Mouse (Mus musculus) forebrain, postnatal 0 days (tissue): ENCODE data around the gene Gm38100. TPM values are rescaled to one million over a fixed set of nuclear protein-coding genes. Genes with fewer than 3 reads are reported as not detected.

Source experiments
- ATAC-seq: fragments of 200-750 bp; cut with Nextera tagmentation; 2 replicates; pipeline ENCODE4 v1.8.0; 2017; ENCODE audit warnings: mild to moderate bottlenecking, moderate library complexity
- DNase-seq: peaks from one replicate; pipeline ENCODE4 v3.0.0-alpha.2; 2015
- H3K27ac ChIP-seq: fragments of 300-500 bp; sonication (generic); 2 replicates; pipeline ENCODE4 v1.5.1; 2014; ENCODE audit warnings: low read depth, mild to moderate bottlenecking, antibody characterized with exemption, low read length, moderate library complexity, mixed read lengths
- H3K27me3 ChIP-seq: fragments of 300-500 bp; sonication (generic); 2 replicates; pipeline ENCODE4 v1.6.1; 2014; ENCODE audit warnings: mild to moderate bottlenecking, low read length, mixed read lengths; ENCODE audit not compliant: insufficient read depth
- H3K36me3 ChIP-seq: fragments of 300-500 bp; sonication (generic); 2 replicates; pipeline ENCODE4 v1.6.1; 2014; ENCODE audit warnings: mild to moderate bottlenecking, moderate library complexity; ENCODE audit not compliant: insufficient read depth
- H3K4me1 ChIP-seq: fragments of 300-500 bp; sonication (generic); 2 replicates; pipeline ENCODE4 v1.6.1; 2014; ENCODE audit warnings: antibody characterized with exemption; ENCODE audit not compliant: insufficient read depth
- H3K4me2 ChIP-seq: fragments of 300-500 bp; sonication (generic); 2 replicates; pipeline ENCODE4 v1.6.1; 2014; ENCODE audit warnings: low read depth, mild to moderate bottlenecking, moderate library complexity
- H3K4me3 ChIP-seq: fragments of 300-500 bp; sonication (generic); 2 replicates; pipeline ENCODE4 v1.5.1; 2014; ENCODE audit warnings: low read depth, low read length, mixed read lengths
- H3K9ac ChIP-seq: fragments of 300-500 bp; sonication (generic); 2 replicates; pipeline ENCODE4 v1.6.1; 2014; ENCODE audit warnings: mild to moderate bottlenecking
- H3K9me3 ChIP-seq: fragments of 300-500 bp; sonication (generic); 2 replicates; pipeline ENCODE4 v1.6.1; 2016; ENCODE audit warnings: low read length
- CTCF ChIP-seq: sonication (generic); IDR thresholded peaks from 2 replicates; pipeline ENCODE4 v1.5.1; 2016; ENCODE audit warnings: antibody characterized with exemption, control low read depth, low read depth
- whole genome bisulfite sequencing: fragments of 180-500 bp; shearing (Covaris S2); extraction: QIAGEN DNeasy Blood & Tissue Kit; methylation state at CpG from one replicate; pipeline ENCODE4 v1.1.7; 2014; 5-methylcytosine and 5-hydroxymethylcytosine counted together
- polyA plus RNA-seq: library from polyadenylated mRNA; unstranded; fragments of >200 nt; fragmentation: Nextera tagmentation; extraction: Ambion mirVana; gene quantifications from 2 replicates; pipeline ENCODE4 v1.2.1, GENCODE M21; 2015
- total RNA-seq: library from RNA; depleted of rRNA; stranded (reverse); fragments of >200 nt; gene quantifications from 2 replicates; pipeline ENCODE4 v1.2.3, GENCODE M21; 2014

Gene Gm38100
- total and polyA plus RNA-seq, 2 experiments from 2014 or later, result not detected

DNA sequence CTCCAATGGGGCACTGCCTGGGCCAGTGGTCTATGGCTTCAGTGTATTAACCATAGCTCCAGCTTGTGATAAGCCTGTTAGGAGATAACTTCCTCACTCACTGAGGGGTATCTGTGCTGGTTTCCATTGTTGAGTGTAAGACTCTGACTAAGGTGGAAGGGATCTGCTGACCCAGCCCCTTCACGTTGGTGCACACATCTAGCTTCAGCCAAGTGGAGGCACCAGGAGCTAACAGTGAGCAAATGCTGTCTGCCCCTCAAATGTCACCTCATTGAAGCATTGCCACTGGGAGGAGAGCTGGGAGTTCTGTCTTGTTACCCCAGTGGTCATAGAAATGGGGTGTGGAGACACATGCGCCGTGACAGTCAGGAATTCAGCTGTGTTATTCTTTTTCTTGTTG is 18.6 kb downstream of the Gm38100 start:
- Histone ChIP-seq H3K27me3 (no peaks in the 10 kb centered on the region), H3K4me1 (no peaks in the 10 kb centered on the region), H3K4me2 (no peak overlapping the region), H3K4me3 (no peak overlapping the region), H3K9ac (no peak overlapping the region), H3K27ac (no peak overlapping the region), H3K9me3 (no peaks in the 10 kb centered on the region), H3K36me3 (no peaks in the 10 kb centered on the region)
- 77% methylated on average over 3 of the region's 3 CpGs for WGBS
- TF ChIP-seq CTCF, result no peak
- no peak for DNase-seq
- ATAC-seq, result no peak

DNA sequence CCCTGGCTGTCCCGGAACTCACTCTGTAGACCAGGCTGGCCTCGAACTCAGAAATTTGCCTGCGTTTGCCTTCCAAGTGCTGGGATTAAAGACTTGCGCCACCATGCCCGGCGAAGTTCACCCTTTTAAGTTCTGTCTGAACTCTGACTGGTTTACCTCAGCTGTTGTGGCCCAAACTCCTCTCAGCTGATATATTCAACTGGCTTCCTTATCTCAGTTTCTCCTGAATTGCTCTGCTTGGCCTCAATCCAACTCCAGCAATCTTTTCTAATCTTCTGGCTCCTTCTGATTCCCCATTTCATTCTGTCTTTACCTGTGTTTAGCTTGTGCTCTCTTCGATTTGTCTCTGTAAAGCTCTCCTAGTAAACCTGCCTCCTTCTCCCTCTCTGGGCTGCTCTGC is 23.0 kb downstream of the Gm38100 start:
- Histone ChIP-seq H3K4me2 (no peak overlapping the region), H3K27ac (no peak overlapping the region), H3K9me3 (no peaks in the 10 kb centered on the region), H3K27me3 (no peaks in the 10 kb centered on the region), H3K9ac (no peak overlapping the region), H3K4me3 (no peak overlapping the region), H3K4me1 (no peaks in the 10 kb centered on the region), H3K36me3 (no peaks in the 10 kb centered on the region)
- ATAC-seq, result no peak
- 94% methylated on average over 7 of the region's 7 CpGs for WGBS
- no peak for TF ChIP-seq CTCF
- DNase-seq, result no peak

DNA sequence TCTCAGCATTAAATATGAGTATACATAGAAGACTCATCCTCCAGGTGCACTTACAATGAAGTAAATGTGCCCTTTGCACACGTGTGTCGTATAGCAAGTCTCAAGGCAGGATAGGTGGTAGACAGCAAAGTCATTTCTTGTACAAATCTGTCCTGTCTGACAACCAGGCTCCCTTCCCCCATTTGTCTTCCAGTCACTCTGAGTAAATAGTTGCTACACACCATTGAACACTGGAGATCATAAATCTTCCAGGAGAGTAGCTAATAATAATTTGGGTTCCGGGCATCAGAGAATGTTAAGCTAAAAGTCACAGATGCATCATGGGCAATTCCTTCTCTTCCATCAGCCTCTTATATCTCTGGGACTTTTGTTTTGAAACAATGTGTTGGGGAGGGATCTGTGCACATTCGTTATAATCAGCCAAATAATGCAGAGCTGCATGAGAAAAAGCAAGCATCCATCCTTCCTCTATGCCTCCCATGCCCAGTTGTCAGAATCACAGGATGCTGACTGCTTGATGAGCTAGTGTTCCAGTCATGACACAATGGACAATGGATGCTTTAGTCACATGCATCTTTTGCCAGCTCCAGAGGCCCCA is 26.7 kb downstream of the Gm38100 start:
- H3K4me1 ChIP-seq, result no peaks in the 10 kb centered on the region
- no peak overlapping the region for H3K4me3 ChIP-seq
- no peaks in the 10 kb centered on the region for H3K36me3 ChIP-seq
- no peak overlapping the region for H3K27ac ChIP-seq
- H3K27me3 ChIP-seq, result no peaks in the 10 kb centered on the region
- ATAC-seq, result no peak
- DNase-seq, result no peak
- H3K9ac ChIP-seq, result no peak overlapping the region
- no peak for TF ChIP-seq CTCF
- WGBS, result 74% methylated on average over 4 of the region's 4 CpGs
- no peaks in the 10 kb centered on the region for H3K9me3 ChIP-seq
- no peak overlapping the region for H3K4me2 ChIP-seq

DNA sequence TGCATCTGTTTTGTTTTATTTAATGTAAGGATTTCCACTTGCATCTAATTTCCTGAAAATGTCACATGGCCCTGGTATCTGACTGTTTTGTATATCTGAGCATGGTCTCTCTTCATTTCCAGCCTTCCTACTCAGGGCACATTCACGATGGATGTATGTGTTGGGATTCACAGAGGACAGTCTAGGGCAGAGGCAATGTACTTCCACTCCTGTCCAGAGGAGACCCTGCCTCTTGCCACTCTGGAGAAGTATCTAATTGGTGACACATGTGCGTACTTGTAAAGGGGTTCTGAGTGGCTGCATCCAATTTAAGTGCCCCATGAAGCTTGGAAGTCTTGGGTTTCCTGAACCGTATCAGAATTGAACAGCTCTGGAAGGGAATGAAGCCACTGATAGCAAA is 30.3 kb downstream of the Gm38100 start:
- H3K4me2 ChIP-seq, result no peak overlapping the region
- no peaks in the 10 kb centered on the region for H3K27me3 ChIP-seq
- no peaks in the 10 kb centered on the region for H3K4me1 ChIP-seq
- H3K4me3 ChIP-seq, result no peak overlapping the region
- no peaks in the 10 kb centered on the region for H3K9me3 ChIP-seq
- TF ChIP-seq CTCF, result no peak
- H3K27ac ChIP-seq, result no peak overlapping the region
- no peaks in the 10 kb centered on the region for H3K36me3 ChIP-seq
- no peak for DNase-seq
- ATAC-seq, result no peak
- WGBS, result 85% methylated on average over 3 of the region's 3 CpGs
- H3K9ac ChIP-seq, result no peak overlapping the region

DNA sequence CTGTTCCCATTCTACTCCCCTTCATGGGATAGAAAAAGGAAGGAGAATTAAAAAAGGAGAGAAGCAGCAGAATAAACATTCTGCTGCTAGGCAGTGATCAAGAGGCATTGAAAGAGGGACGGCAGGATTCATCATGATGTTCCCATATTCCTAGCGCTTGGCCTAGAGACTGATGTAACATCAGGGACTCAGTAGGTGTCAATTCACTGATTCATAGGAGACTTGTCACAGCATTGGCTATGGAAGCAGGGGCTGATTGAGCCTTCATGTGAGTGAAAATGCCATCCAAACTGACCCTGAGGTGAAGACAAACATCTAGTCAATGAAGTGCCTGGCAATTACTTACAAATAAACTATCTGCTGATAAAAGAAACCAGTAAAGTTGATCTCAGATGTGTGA is 30.7 kb downstream of the Gm38100 start:
- Histone ChIP-seq H3K36me3 (no peaks in the 10 kb centered on the region), H3K4me3 (no peak overlapping the region), H3K4me2 (no peak overlapping the region), H3K9ac (no peak overlapping the region), H3K9me3 (no peaks in the 10 kb centered on the region), H3K27ac (no peak overlapping the region), H3K27me3 (no peaks in the 10 kb centered on the region), H3K4me1 (no peaks in the 10 kb centered on the region)
- TF ChIP-seq CTCF, result no peak
- ATAC-seq (no peak), DNase-seq (no peak)
- WGBS, result 89% methylated on average over 2 of the region's 2 CpGs

DNA sequence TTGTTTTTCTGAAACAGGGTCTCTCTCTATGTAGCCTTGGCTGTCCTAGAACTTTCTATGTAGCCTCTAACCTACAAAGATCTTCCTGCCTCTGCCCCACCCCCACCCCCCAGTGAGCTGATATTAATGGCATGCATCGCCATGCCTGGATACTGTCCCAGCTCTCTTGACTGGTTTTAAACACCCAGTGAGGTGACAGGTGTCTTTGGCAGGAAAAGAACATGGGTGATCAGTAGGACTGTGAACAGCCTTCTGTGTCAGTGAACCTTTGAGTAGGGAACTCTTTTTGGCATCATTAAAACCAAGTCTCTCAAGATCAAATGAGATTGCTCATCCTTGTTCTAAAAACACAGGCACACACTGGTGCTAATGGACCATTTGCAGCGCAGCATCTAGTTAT is 41.7 kb downstream of the Gm38100 start:
- Histone ChIP-seq H3K9ac (no peak overlapping the region), H3K4me1 (no peaks in the 10 kb centered on the region), H3K27me3 (no peaks in the 10 kb centered on the region), H3K27ac (no peak overlapping the region), H3K36me3 (no peaks in the 10 kb centered on the region), H3K4me2 (no peak overlapping the region), H3K9me3 (no peaks in the 10 kb centered on the region), H3K4me3 (no peak overlapping the region)
- DNase-seq (no peak), ATAC-seq (no peak)
- TF ChIP-seq CTCF, result no peak
- 86% methylated on average over 2 of the region's 2 CpGs for WGBS

DNA sequence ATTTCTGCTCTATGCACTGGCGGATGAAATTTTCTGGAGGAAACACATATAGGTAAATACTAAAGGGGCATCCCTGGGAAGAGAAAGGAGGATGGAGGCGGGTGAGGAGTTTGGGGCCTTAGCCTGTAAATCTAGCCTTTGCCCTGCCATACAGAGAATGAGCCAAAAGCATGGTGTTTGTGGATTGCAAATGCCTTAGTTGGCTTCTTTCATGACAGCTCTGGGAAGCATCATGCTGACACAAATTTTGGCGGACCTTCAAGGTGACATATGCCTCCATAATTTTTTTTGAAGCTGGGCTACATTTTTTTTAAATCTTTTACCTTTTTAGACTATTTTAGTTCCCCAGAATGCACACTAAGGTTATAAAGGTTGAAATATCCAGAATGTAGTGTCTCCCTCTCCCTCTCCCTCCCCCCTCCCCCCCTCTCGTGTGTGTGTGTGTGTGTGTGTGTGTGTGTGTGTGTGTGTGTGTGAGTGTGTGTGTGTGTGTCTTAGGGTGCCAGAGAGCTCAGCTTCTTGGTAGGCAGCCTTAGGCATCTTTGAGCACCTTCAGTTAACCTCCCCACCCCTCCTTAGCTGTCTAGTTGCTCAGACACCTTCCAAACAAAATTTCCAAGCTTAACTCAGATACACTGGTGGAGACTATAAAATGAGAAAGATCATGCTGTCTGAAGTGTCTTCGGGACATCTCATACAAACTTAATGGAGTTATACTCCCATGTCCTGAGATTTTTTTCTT is 47.0 kb downstream of the Gm38100 start:
- H3K4me1 ChIP-seq, result no peaks in the 10 kb centered on the region; the same call in 1 of the 2 replicates
- H3K27me3 ChIP-seq, result no peaks in the 10 kb centered on the region
- ATAC-seq, result peak; percentile 34; the same call in 1 of the 2 replicates
- no peak overlapping the region for H3K9ac ChIP-seq
- H3K4me2 ChIP-seq, result no peak overlapping the region
- no peak overlapping the region for H3K27ac ChIP-seq
- H3K36me3 ChIP-seq, result no peaks in the 10 kb centered on the region
- DNase-seq, result peak; percentile 56
- H3K9me3 ChIP-seq, result no peaks in the 10 kb centered on the region
- 76% methylated on average over 5 of the region's 5 CpGs for WGBS
- TF ChIP-seq CTCF, result no peak
- no peak overlapping the region for H3K4me3 ChIP-seq
